Mouse (Mus musculus) cerebellum, postnatal 14 days (tissue): Measurements from ENCODE around the gene Gon4l.
"Not testable (repeated sequence)": the region's sequence is repeated elsewhere in the genome, so short reads cannot be mapped to it uniquely, and the experiment has no call there.

ENCODE experiments used
- DNase-seq, 2 experiments: peaks; one replicate each; pipeline ENCODE4 v3.0.0; 2021; ENCODE audit warnings: mixed read lengths in 2 of 2

Gon4l gene

GRCm38 (mm10) chr3:88834951-88835491, at the start of gene Gon4l:
Gene Gon4l, plus strand, starts transcription at chr3:88835231.
- peak; percentile 32 to 52 for DNase-seq

- not testable (repeated sequence) for DNase-seq
Measured at GRCm38 (mm10) chr3:88786323-88786722, 48.7 kb upstream of the Gon4l start.

DNA sequence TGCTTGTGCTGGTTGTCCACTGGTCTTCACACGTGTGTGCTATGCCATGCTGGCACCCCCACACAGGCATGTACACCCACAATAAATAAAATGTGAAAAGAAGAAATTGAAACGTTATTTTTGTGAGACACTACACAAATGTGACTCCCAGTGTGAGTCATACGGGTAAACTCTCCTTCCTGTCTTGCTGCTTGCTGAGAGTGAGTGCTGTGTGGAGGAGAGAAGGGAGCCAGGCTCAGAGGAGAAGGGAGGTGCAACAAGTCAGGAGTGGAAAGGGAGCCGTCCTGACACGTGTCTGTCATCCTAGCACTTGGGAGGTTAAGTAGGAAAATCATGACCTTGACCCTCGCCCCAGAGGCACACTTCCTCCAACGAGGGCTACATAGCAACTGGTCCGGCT, 48.2 kb upstream of the Gon4l start:
- DNase-seq, result not testable (repeated sequence)

DNA sequence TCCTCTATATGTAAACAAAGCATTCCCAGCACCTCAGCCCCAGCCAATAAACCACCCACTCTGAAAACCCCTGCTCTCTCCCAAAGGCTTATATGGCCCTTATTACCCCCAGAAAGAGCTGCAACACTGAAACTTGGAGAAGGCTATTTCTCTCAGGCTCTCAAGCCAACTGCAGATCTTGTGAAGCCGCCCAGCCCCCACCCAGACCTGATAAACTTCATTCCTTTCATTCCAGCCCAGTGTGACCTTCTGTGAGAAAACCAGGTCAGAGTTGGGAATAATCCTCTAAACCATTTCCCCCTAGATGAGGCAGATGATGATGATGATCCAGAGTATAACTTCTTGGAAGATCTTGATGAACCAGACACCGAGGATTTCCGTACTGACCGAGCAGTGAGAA, 47.0 kb upstream of the Gon4l start:
- not testable (repeated sequence) for DNase-seq

DNA sequence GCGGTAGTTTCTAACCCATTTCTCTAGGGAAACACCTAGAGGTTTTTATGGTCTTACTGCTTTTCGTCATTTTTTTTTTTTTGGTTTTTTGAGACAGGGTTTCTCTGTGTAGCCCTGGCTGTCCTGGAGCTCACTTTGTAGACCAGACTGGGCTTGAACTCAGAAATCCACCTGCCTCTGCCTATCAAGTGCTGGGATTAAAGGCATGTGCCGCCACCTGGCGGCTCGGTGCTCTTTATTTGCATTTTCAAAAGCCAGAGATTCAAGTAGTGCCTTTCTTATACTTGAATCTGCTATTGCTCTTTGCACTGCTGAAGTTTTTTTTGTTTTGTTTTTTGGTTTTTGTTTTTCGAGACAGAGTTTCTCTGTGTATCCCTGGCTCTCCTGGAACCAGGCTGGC, 37.5 kb upstream of the Gon4l start:
- DNase-seq, result not testable (repeated sequence)

- no peak for DNase-seq
Measured at GRCm38 (mm10) chr3:88803910-88804540, 31.0 kb upstream of the Gon4l start.

DNA sequence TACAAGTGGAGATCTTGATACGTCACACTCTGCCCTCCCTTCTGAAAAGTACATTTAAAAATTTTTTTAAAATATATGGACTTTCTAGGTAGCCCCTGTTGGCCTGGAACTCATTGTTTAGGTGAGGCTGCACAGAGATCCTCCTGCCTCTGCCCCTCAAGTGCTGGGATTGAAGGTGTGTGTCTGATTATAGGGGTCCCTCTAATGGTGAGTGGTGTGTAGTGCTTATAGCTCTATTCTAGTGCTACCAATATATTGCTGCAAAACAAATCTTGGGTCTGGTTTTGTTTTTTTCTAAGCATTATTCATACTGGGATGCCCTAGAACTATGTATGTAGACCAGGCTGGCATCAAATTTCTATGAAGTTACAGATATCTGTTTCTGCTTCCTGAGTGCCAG, 9.3 kb upstream of the Gon4l start:
- peak in 1 of 2 experiments; percentile 23 for DNase-seq

DNA sequence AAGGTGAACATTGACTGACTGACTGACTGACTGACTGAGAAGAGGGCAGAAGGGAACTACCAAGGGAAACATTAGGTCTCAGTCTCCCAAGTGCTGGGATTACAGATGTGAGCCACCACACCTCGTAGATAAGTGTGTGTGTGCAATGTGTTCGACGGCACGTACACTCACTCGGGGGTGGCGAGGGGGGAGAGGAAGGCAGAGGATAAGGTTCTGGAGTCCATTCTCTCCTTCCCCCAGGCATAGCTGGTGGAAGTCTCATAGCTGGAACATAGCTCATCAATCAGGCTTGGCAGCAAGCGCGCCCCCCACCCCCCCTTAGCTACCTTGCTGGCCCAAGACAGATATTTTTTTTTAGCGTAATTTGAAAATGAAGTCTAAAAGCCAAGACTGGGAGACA, 7.8 kb upstream of the Gon4l start:
- DNase-seq, result no peak

- peak; percentile 88 to 90 for DNase-seq
Measured at GRCm38 (mm10) chr3:88831177-88832121, 3.6 kb upstream of the Gon4l start.

DNA sequence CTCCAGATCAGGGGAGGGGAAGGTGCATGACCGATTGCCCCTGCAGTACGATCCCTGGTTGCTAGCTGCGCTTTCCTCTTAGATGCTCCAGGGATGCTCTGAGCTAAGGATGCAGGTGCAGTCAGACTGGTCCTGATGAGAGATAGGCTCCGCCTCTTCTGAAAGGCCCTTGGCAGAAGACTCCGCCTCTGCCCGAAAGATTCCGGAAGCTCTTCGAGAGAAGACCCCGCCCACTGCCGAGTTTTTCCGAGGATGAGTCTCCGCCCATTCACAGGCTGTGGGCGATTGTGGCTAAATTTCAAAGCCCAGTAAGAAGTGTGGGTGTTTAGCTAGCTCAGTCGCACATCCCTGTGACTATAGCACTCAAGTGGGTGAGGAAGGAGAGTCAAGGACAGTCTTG, 2.6 kb upstream of the Gon4l start:
- peak; percentile 73 to 76 for DNase-seq

GRCm38 (mm10) chr3:88849172-88849571, 14.1 kb downstream of the Gon4l start:
- no peak for DNase-seq

DNA sequence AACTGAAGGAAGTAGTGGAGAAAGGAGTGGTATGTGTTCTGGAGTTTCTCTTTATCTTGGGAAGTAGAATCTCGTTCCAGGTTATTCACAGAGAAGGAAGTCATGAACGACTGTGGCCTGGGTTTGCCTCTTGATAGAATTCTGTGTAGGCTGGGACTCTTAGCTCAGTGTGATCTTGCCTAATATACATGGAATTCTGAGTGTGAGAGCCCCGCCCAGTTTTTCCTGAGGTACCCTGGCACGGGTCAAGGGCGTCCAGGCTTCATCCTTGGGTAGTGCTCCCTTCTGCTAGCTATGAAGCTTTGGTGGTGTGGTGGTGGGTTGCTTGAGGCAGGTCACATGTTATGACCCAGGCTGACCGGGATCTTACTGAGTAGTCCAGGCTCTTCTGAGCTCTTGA, 20.8 kb downstream of the Gon4l start:
- DNase-seq, result no peak

DNA sequence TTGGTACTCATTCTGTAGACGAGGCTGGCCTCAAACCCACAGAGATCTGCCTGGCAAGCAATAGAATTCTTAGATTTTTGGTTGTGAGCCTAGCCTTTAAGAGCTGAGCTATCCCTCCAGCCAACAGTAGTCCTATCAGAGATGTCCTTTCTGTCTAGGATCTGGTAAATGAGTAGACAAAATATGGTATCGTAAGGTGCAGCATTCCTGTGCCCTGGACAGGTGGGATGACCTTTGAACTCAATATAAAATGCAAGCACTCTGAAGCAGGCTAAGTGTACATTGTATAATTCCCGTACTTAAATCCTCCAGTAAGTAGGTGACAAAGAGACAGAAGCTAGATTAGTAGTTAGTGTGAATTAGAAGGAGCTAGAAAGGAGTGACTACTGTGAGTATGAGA, 27.1 kb downstream of the Gon4l start:
- DNase-seq, result no peak

- DNase-seq, result not testable (repeated sequence)
Measured at GRCm38 (mm10) chr3:88866735-88867134, 31.7 kb downstream of the Gon4l start.

- DNase-seq, result not testable (repeated sequence)
Measured at GRCm38 (mm10) chr3:88867177-88867576, 32.1 kb downstream of the Gon4l start.

GRCm38 (mm10) chr3:88868449-88868848, 33.4 kb downstream of the Gon4l start:
- not testable (repeated sequence) for DNase-seq

- not testable (repeated sequence) for DNase-seq
Measured at GRCm38 (mm10) chr3:88882536-88882935, 47.5 kb downstream of the Gon4l start.

DNA sequence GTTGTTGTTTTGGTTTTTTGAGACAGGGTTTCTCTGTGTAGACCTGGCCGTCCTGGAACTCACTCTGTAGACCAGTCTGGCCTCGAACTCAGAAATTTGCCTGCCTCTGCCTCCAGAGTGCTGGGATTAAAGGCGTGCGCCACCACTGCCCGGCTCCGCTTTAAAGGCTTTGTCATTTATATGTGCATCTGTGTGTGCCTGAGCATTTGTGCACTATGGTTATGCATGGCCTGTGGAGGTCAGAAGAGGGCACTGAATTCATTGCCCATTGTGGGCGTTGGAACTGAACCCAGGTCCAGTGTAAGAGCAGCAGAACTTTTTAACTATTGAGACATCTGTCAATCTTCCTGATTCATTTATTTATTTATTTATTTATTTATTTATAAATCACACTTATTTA, 58.0 kb downstream of the Gon4l start:
- DNase-seq, result not testable (repeated sequence)

GRCm38 (mm10) chr3:88904803-88905202, 69.8 kb downstream of the Gon4l start:
- no peak for DNase-seq

DNA sequence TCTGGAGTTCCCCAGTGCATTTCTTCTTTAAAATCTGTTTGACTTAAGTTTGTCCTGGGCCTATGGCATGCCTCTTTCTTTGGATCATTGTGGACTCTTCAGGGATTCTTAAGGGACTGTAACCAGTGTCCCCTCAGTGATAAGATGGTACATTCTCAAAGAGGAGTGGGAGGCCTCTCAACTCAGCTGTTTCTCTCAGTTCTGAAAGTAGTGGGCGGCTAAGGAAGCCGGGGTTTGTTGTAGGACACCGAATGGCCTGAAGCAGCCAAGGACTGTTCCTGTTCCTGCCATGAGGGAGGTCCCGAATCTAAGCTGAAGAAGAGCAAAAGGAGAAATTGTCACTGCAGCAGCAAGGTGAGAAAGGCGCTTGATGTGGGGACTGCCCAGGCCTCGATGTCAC, 70.2 kb downstream of the Gon4l start:
- no peak for DNase-seq

GRCm38 (mm10) chr3:88905741-88906140, 70.7 kb downstream of the Gon4l start:
- no peak for DNase-seq

DNA sequence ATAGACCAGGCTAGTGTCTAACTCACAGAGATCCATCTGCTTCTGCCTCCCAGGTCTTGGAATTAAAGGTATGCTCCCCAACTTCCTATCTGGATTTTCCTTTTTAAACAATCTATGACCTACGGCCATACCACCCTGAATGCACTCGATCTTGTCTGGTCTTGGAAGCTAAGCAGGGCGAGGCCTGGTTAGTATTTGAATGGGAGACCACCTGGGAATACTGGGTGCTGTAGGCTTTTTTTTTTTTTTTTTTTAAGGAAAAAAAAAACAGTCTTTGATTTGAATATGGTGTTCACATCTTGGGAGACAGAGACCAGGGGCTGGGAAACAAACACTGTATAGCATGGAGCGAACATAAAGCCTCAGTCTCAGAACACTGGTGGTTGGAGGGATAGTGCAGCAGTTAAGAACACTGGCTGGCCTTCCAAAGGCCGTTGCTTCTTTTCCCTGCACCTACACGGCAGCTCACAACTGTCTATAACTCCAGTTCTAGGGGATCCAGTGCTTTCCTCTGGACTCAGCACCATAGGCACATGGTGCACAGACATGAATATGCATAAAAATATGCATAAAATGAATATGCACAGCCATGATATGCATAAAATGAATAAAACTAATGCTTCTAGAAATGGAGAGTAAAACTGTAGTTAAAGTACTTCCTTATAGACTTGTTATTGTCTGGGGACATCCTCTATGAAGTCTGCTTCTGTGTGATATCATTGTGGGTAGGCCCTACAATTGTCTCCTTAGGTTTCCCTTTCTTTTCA, 71.5 kb downstream of the Gon4l start:
- no peak for DNase-seq

- DNase-seq, result no peak
Measured at GRCm38 (mm10) chr3:88912585-88912984, 77.6 kb downstream of the Gon4l start.
